Mouse (Mus musculus) cerebellum, adult 2 months (tissue): ENCODE results near the gene Duoxa1. TPM values are rescaled to one million over a fixed set of nuclear protein-coding genes. Genes with fewer than 3 reads are reported as not detected.
A peak's percentile ranks its signal among the peaks of the same experiment; 100 is the strongest.

ENCODE experiments used
- DNase-seq, 2 experiments: peaks; one replicate each; pipeline ENCODE4 v3.0.0; 2021
- H3K27ac ChIP-seq: fragments of 200-500 bp; 2 replicates; pipeline ENCODE4 v1.5.1; 2012; ENCODE audit warnings: low read length, control low read depth, inconsistent platforms; ENCODE audit not compliant: insufficient read depth
- H3K27me3 ChIP-seq: fragments of 200-500 bp; 2 replicates; pipeline ENCODE4 v1.6.1; 2012; ENCODE audit warnings: inconsistent platforms, mild to moderate bottlenecking, low read length, moderate library complexity; ENCODE audit not compliant: control insufficient read depth, insufficient read depth
- H3K4me1 ChIP-seq: fragments of 200-500 bp; 2 replicates; pipeline ENCODE4 v1.6.1; 2011; ENCODE audit warnings: low read length; ENCODE audit not compliant: control insufficient read depth, insufficient read depth
- H3K4me3 ChIP-seq: fragments of 200-500 bp; replicated peaks from 2 replicates; pipeline ENCODE3; 2011; ENCODE audit warnings: mild to moderate bottlenecking, low read depth, low read length, control low read depth; ENCODE audit not compliant: insufficient read depth
- CTCF ChIP-seq: fragments of 200-500 bp; IDR thresholded peaks from 2 replicates; pipeline ENCODE4 v1.5.1; 2011; ENCODE audit warnings: low read depth, mild to moderate bottlenecking, control low read depth, low read length, moderate library complexity, borderline replicate concordance; ENCODE audit not compliant: insufficient read depth
- POLR2A ChIP-seq: fragments of 200-500 bp; IDR thresholded peaks from 2 replicates; pipeline ENCODE4 v1.6.1; 2011; ENCODE audit warnings: low read length, control low read depth, borderline replicate concordance; ENCODE audit not compliant: insufficient read depth
- WGBS: fragments of 180-500 bp; shearing (Covaris S2); methylation state at CpG from one replicate; pipeline ENCODE4 v1.1.7; 2018; 5-methylcytosine and 5-hydroxymethylcytosine counted together
- polyA plus RNA-seq: library from polyadenylated mRNA; depleted of rRNA; stranded (reverse); fragments of >200 nt; gene quantifications from 2 replicates; pipeline ENCODE4 v1.2.3, GENCODE M21; 2012

Duoxa1 gene
- polyA plus RNA-seq, 1 experiment, result not detected

GRCm38 (mm10) chr2:122325361-122325760, 11.8 kb upstream of the Duoxa1 start:
- H3K4me3 ChIP-seq, result no peak overlapping the region
- WGBS, result 74% methylated on average over 2 of the region's 2 CpGs
- TF ChIP-seq POLR2A (no peak), CTCF (no peak)

GRCm38 (mm10) chr2:122324586-122324985, 11.1 kb upstream of the Duoxa1 start:
- no peaks in the 10 kb centered on the region for H3K4me1 ChIP-seq
- no peak overlapping the region for H3K27ac ChIP-seq
- no peak for DNase-seq
- WGBS, result 65% methylated on average over 3 of the region's 3 CpGs
- no peak for TF ChIP-seq CTCF
- TF ChIP-seq POLR2A, result no peak
- no peaks in the 10 kb centered on the region for H3K27me3 ChIP-seq
- H3K4me3 ChIP-seq, result no peak overlapping the region

More at GRCm38 (mm10) chr2:122325361-122325760, 11.8 kb upstream of the Duoxa1 start:
- no peaks in the 10 kb centered on the region for H3K27me3 ChIP-seq
- DNase-seq, result no peak
- H3K4me1 ChIP-seq, result no peaks in the 10 kb centered on the region
- H3K27ac ChIP-seq, result no peak overlapping the region

GRCm38 (mm10) chr2:122323960-122324359, 10.4 kb upstream of the Duoxa1 start:
- Histone ChIP-seq H3K4me1 (no peaks in the 10 kb centered on the region), H3K27me3 (no peaks in the 10 kb centered on the region), H3K27ac (no peak overlapping the region), H3K4me3 (no peak overlapping the region)
- DNase-seq, result no peak
- no peak for TF ChIP-seq CTCF
- no peak for TF ChIP-seq POLR2A
- 66% methylated on average over 3 of the region's 3 CpGs for WGBS

- no peaks in the 10 kb centered on the region for H3K27me3 ChIP-seq
- 72% methylated on average over 4 of the region's 4 CpGs for WGBS
- no peak for DNase-seq
- H3K4me1 ChIP-seq, result no peaks in the 10 kb centered on the region
- H3K27ac ChIP-seq, result no peak overlapping the region
- H3K4me3 ChIP-seq, result no peak overlapping the region
- TF ChIP-seq POLR2A (no peak), CTCF (no peak)
Observed at GRCm38 (mm10) chr2:122317384-122317783, 3.9 kb upstream of the Duoxa1 start.

GRCm38 (mm10) chr2:122315372-122315771, 1.8 kb upstream of the Duoxa1 start, which contains the start of gene Duox1:
Gene Duox1, plus strand, starts transcription at chr2:122315672.
- Histone ChIP-seq H3K4me3 (no peak within 1 kb of the TSS), H3K27me3 (no peaks in the 10 kb centered on the region), H3K27ac (no peak within 1 kb of the TSS), H3K4me1 (no peaks in the 10 kb centered on the region)
- TF ChIP-seq POLR2A (no peak), CTCF (no peak)
- 88% methylated on average over 7 of the region's 7 CpGs for WGBS
- DNase-seq, result no peak

- peak overlapping the region; percentile 26 for H3K4me3 ChIP-seq
- DNase-seq, result peak; percentile 41 to 67
- WGBS, result 4% methylated on average over 27 of the region's 27 CpGs
- H3K27me3 ChIP-seq, result no peaks in the 10 kb centered on the region
- H3K4me1 ChIP-seq, result no peaks in the 10 kb centered on the region
- no peak for TF ChIP-seq POLR2A
- peak; percentile 72 for TF ChIP-seq CTCF
- no peak overlapping the region for H3K27ac ChIP-seq
Observed at GRCm38 (mm10) chr2:122312722-122313417, 660 bp downstream of the Duoxa1 start.

DNA sequence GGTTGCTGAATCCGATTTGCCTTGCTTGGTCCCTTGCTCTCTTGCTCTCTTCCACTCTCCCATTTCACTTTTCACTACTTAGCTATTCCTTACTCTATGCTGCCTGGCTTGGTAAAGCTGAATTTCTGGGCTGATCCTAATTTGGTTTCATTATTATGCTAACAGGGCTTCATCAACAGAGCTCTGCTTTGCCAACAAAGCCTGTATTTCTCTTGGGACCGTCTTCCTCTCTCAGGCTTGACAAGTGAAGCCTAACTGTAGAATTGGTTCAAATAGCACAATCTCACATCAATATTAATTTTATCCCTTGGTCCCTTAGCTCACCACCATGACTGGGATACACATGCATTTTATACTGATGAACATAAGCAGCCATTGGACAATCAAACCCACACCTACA, 2.0 kb downstream of the Duoxa1 start:
- no peak overlapping the region for H3K4me3 ChIP-seq
- DNase-seq, result no peak
- TF ChIP-seq CTCF (no peak), POLR2A (no peak)
- H3K4me1 ChIP-seq, result no peaks in the 10 kb centered on the region
- H3K27me3 ChIP-seq, result no peaks in the 10 kb centered on the region
- WGBS, result 75% methylated on average over 2 of the region's 2 CpGs
- no peak overlapping the region for H3K27ac ChIP-seq

- DNase-seq, result no peak
- WGBS, result 40% methylated on average over 3 of the region's 3 CpGs
Observed at GRCm38 (mm10) chr2:122309647-122310046, 3.9 kb downstream of the Duoxa1 start.

More at GRCm38 (mm10) chr2:122309647-122310046, 3.9 kb downstream of the Duoxa1 start:
- TF ChIP-seq POLR2A (no peak), CTCF (peak; percentile 10; the same call in 1 of the 2 replicates)
- H3K4me3 ChIP-seq, result no peak overlapping the region
- no peaks in the 10 kb centered on the region for H3K4me1 ChIP-seq
- no peaks in the 10 kb centered on the region for H3K27me3 ChIP-seq
- no peak overlapping the region for H3K27ac ChIP-seq
